In genomic region chr6:100338291-100338690, GRCm38 (mm10) we compare ENCODE assay signal across 22 mouse cellular contexts. TPM values are rescaled to one million over a fixed set of nuclear protein-coding genes. Genes with fewer than 3 reads are reported as not detected.
A peak's percentile ranks its signal among the peaks of the same experiment; 100 is the strongest.
DNase-seq lines count a peak whose midpoint lies in the region; ATAC-seq and TF ChIP-seq lines count a peak whose summit lies in the region.
"Had no signal": no experiment of that assay in that cellular context is flagged by ENCODE, and none has a peak within 500 bp of the region (broad histone marks: within the 10 kb centered on the region; RNA-seq: fewer than 3 reads in every experiment).

No protein-coding gene starts in this region.

- TF ChIP-seq CTCF in Patski (IDR thresholded peaks at IDR 0.05): no peak

- peak; percentile 77 for ATAC-seq in Patski
- no peak for ATAC-seq in erythroblast, adult 5-6 weeks (replicated peaks; ENCODE audit: low FRiP score, poor library complexity, severe bottlenecking)
- ATAC-seq: activated CD4-positive, CD25-positive, alpha-beta regulatory T cell, adult 4 months; CD4-positive, CD25-positive, alpha-beta regulatory T cell, adult 4 months had no signal

- POLR2A ChIA-PET in Patski (lab: Charles Lee): no interaction called here

- in situ Hi-C loops in Patski (cut with MboI; ENCODE audit: low pct_unique_long_range_greater_than_20kb): no loop called here

- no peaks in the 10 kb centered on the region for H3K27me3 ChIP-seq in Patski

- CTCF ChIA-PET in Patski (lab: Charles Lee): interaction anchor here (1.3 to 1.5 kb wide), 2 partner anchors 14 to 22 kb away, joined by 3 read pairs; no protein-coding TSS in a partner anchor

- DNase-seq in 3T3-L1 (ENCODE audit: low read depth, low spot score): peak; percentile 67
- peak; percentile 59 for DNase-seq in NIH3T3 (ENCODE audit: low read depth)
- peak; percentile 34 for DNase-seq in Patski (ENCODE audit: low read depth, low spot score)
- no peak for DNase-seq in MN1 (ENCODE audit: low spot score)
- no peak for DNase-seq in cerebellum, adult 9-11 months
- DNase-seq: adrenal gland, adult 2 months; adrenal gland, adult 8-10 months; adrenal gland, postnatal 10 days; adrenal gland, postnatal 14 days; adrenal gland, postnatal 25 days; adrenal gland, postnatal 36 days; B cell, adult 2 months; cerebellum, adult 11 months; cerebellum, adult 11-12 months; cerebellum, adult 18-20 months; cerebellum, adult 2 months; cerebellum, adult 8-10 months; cerebellum, adult 9-10 months; cerebellum, postnatal 10 days had no signal

RNA-seq across cellular contexts. Expression of gene Rybp, which starts 51.0 kb away (rescaled TPM):
- 22.6 TPM for polyA plus RNA-seq in Patski (2021)
- total RNA-seq in erythroblast, adult 5-6 weeks (2015; ENCODE audit: low replicate concordance): 11.7 and 12.7 TPM in 2 replicates
- 8.6 and 9.2 TPM in 2 replicates for total RNA-seq in erythroblast, adult 5-6 weeks (2017; ENCODE audit: low replicate concordance)

Comparison
In these comparisons a context has a peak if more than half of its experiments do, and no peak if none do; other contexts are left out.
1. DNase-seq: peak in 3T3-L1 (single experiment), NIH3T3 (single experiment) and Patski (single experiment); none in MN1 (single experiment) and cerebellum, adult 9-11 months (single experiment).